Mouse (Mus musculus) forebrain, embryonic 14.5 days (tissue): ENCODE measurements around the gene Kcnab2. TPM values are rescaled to one million over a fixed set of nuclear protein-coding genes. Genes with fewer than 3 reads are reported as not detected.
A peak's percentile ranks its signal among the peaks of the same experiment; 100 is the strongest.

ENCODE experiments used
- ATAC-seq: fragments of 200-750 bp; cut with Nextera tagmentation; 2 replicates; pipeline ENCODE4 v1.8.0; 2017; ENCODE audit warnings: mild to moderate bottlenecking, moderate library complexity
- DNase-seq: peaks from one replicate; pipeline ENCODE4 v3.0.0-alpha.2; 2015; ENCODE audit warnings: low spot score
- H3K27ac ChIP-seq: fragments of 300-500 bp; sonication (generic); 2 replicates; pipeline ENCODE4 v1.5.1; 2014; ENCODE audit warnings: low read depth, mild to moderate bottlenecking, control low read depth, low read length, moderate library complexity
- H3K27me3 ChIP-seq: fragments of 300-500 bp; sonication (generic); replicated peaks from 2 replicates; pipeline ENCODE4 v1.6.1; 2014; ENCODE audit warnings: low read length, control low read depth, mixed read lengths; ENCODE audit not compliant: control insufficient read depth, insufficient read depth
- H3K36me3 ChIP-seq: fragments of 300-500 bp; sonication (generic); 2 replicates; pipeline ENCODE4 v1.6.1; 2014; ENCODE audit warnings: low read length, control low read depth; ENCODE audit not compliant: control insufficient read depth, insufficient read depth
- H3K4me1 ChIP-seq: fragments of 300-500 bp; sonication (generic); 2 replicates; pipeline ENCODE4 v1.6.1; 2014; ENCODE audit warnings: antibody characterized with exemption, low read length, control low read depth; ENCODE audit not compliant: control insufficient read depth, insufficient read depth
- H3K4me2 ChIP-seq: fragments of 300-500 bp; sonication (generic); 2 replicates; pipeline ENCODE4 v1.6.1; 2014; ENCODE audit warnings: mild to moderate bottlenecking, control low read depth, low read length
- H3K4me3 ChIP-seq: fragments of 300-500 bp; sonication (generic); 2 replicates; pipeline ENCODE4 v1.5.1; 2014; ENCODE audit warnings: low read depth, low read length, control low read depth
- H3K9ac ChIP-seq: fragments of 300-500 bp; sonication (generic); 2 replicates; pipeline ENCODE4 v1.6.1; 2014; ENCODE audit warnings: mild to moderate bottlenecking, low read length, control low read depth, moderate library complexity
- H3K9me3 ChIP-seq: fragments of 300-500 bp; sonication (generic); replicated peaks from 2 replicates; pipeline ENCODE4 v1.6.1; 2016; ENCODE audit warnings: low read length, control low read depth, mixed read lengths; ENCODE audit not compliant: control insufficient read depth
- WGBS: fragments of 180-500 bp; shearing (Covaris S2); extraction: QIAGEN DNeasy Blood & Tissue Kit; methylation state at CpG from one replicate; pipeline ENCODE4 v1.1.7; 2014; 5-methylcytosine and 5-hydroxymethylcytosine counted together
- polyA plus RNA-seq: library from polyadenylated mRNA; unstranded; fragments of >200 nt; fragmentation: Nextera tagmentation; extraction: Ambion mirVana; gene quantifications from 2 replicates; pipeline ENCODE4 v1.2.1, GENCODE M21; 2014

Kcnab2 gene
- polyA plus RNA-seq, 1 experiment from 2014 or later: 11.2 TPM

DNA sequence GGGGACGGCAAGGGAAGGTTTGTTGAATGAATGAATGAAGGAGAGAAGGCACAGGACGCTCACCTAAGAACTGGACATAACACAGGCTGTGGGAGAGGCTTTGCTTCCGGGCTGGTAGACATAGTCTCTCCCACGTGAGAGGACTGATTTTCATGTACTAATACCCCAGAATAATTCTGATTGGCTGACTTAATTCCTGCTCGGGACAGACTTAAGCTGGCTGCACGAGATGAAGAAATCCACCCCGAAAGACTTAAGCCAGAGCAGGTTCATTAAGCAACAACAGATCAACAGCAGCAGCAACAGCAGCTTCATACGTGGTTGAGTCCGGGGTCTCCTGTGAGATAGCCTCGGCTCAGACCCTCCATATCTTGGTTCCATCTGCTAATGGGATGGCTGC is 10.4 kb upstream of the Kcnab2 start:
- ATAC-seq: no peak
- no peak overlapping the region for H3K4me2 ChIP-seq
- H3K4me3 ChIP-seq: no peak overlapping the region
- H3K36me3 ChIP-seq: peaks cover 9% of the 10 kb centered on the region; the same call in 1 of the 2 replicates
- no peak for DNase-seq
- no peak overlapping the region for H3K9ac ChIP-seq
- 84% methylated on average over 10 of the region's 10 CpGs for WGBS
- no peaks in the 10 kb centered on the region for H3K27me3 ChIP-seq
- H3K4me1 ChIP-seq: no peaks in the 10 kb centered on the region
- no peak overlapping the region for H3K27ac ChIP-seq
- no peaks in the 10 kb centered on the region for H3K9me3 ChIP-seq

DNA sequence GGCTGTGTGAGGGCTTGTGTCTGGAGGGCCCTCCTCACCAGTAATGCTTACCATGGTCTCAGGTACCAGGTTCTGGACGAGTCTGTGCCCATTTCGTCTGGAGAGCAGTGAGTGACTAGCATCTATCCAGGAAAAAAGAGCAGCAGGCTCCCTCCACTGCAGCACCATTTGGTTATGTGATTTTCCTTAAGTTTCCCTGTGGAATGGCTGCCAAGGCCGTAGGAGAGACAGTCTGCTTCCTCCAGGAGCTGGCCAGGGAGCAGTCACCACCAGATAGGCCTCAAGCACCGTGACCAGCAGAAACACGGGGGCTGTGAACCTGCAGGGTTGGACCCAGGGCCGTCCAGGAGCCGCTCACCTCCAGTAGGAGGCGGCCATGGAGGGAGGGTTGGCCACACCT is 2.8 kb upstream of the Kcnab2 start:
- Histone ChIP-seq H3K4me1 (peaks cover 14% of the 10 kb centered on the region), H3K4me3 (no peak overlapping the region), H3K4me2 (no peak overlapping the region), H3K27ac (no peak overlapping the region), H3K9ac (no peak overlapping the region), H3K36me3 (peaks cover 6% of the 10 kb centered on the region; the same call in 1 of the 2 replicates), H3K27me3 (no peaks in the 10 kb centered on the region), H3K9me3 (no peaks in the 10 kb centered on the region)
- no peak for DNase-seq
- no peak for ATAC-seq
- 56% methylated on average over 8 of the region's 8 CpGs for WGBS

DNA sequence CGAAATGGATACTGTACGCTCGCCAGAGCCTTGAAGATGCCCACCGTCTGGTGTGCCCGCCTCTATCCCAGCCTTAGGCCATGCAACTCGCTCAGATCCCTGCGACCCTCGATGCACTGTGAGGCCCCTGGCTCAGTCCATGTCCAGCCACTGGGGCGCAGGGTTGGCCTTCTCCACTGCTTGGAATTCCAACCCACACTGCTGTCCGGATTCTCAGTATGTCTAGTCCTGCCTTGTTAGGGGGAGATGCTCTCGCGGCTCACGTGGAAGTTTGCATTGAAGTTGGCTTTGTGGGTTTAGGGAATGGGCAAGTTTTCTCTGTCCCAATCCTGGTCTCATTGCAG is 525 bp upstream of the Kcnab2 start:
- WGBS: under 1% methylated on average over 13 of the region's 13 CpGs
- Histone ChIP-seq H3K4me1 (peaks cover 14% of the 10 kb centered on the region), H3K4me2 (peak overlapping the region; percentile 90), H3K36me3 (no peaks in the 10 kb centered on the region), H3K27ac (peak overlapping the region; percentile 83), H3K9me3 (no peaks in the 10 kb centered on the region), H3K27me3 (no peaks in the 10 kb centered on the region), H3K9ac (peak overlapping the region; percentile 86), H3K4me3 (peak overlapping the region; percentile 68)
- no peak for DNase-seq
- ATAC-seq: no peak

DNA sequence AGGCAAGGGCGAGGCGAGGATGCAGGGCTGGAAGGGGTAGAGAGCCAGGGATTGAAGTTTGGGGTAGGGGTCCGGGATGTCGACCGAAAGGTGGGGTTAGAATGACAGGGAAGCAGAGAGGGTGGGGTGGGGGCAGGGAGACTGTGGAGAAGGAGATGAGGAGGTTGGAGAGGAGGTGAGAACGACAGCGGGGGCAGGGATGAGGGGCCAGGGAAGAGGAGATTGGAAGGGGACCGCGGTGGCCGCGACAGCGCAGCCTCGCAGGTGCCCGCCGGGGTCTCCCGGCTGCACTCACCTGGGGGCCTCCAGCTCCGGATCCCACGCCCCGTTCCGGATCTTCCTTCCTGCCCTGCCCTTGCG is 585 bp downstream of the Kcnab2 start:
- H3K27ac ChIP-seq: no peak overlapping the region
- H3K4me2 ChIP-seq: peak overlapping the region; percentile 85
- DNase-seq (no peak), ATAC-seq (no peak)
- H3K9me3 ChIP-seq: no peaks in the 10 kb centered on the region
- WGBS: under 1% methylated on average over 21 of the region's 21 CpGs
- H3K36me3 ChIP-seq: no peaks in the 10 kb centered on the region
- H3K4me1 ChIP-seq: peaks cover 14% of the 10 kb centered on the region
- peak overlapping the region; percentile 86 for H3K9ac ChIP-seq
- peak overlapping the region; percentile 68 for H3K4me3 ChIP-seq
- no peaks in the 10 kb centered on the region for H3K27me3 ChIP-seq

DNA sequence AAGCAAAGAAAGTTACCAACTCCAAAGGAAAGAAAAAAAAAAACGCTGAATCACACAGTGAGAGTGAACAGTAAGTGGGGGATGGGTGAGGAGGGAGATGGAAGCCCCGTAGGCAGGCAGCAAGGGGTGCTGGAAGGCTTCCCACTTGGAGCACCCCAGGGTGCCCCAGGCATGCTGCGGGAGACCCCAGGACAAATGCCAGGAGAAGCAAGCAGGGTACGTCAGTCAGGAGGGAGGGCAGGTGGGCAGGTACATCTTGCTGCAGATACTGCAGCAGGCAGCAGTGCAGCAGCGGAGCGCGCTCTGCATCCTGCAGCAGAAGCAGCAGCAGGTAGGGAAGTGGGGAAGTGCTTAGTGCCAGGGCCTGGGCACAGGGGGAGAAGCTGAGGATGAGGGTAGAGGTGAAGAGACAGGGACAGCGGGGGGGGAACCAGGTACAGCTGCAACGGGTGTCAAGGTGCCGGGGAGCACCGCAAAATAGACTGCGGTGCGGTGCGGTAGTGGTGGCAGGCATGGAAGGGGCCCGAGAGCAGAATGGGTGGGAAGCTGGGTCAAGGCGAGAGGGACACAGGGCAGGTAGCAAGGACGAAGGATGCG is 1.1 kb downstream of the Kcnab2 start, which contains the start of gene Nphp4:
Gene Nphp4, plus strand, starts transcription at position 280 of the 597 bp plus-strand sequence.
- Histone ChIP-seq H3K4me3 (peak within 1 kb of the TSS; percentile 68), H3K36me3 (no peaks in the 10 kb centered on the region), H3K27ac (0 out of 2 replicates have a peak within 1 kb of the TSS, but pooled peaks have one; percentile 83), H3K4me1 (peaks cover 14% of the 10 kb centered on the region), H3K9ac (peak within 1 kb of the TSS; percentile 86), H3K9me3 (no peaks in the 10 kb centered on the region), H3K27me3 (no peaks in the 10 kb centered on the region), H3K4me2 (peak within 1 kb of the TSS; percentile 85)
- no peak for ATAC-seq
- peak; percentile 11 for DNase-seq
- WGBS: 1% methylated on average over 18 of the region's 18 CpGs

DNA sequence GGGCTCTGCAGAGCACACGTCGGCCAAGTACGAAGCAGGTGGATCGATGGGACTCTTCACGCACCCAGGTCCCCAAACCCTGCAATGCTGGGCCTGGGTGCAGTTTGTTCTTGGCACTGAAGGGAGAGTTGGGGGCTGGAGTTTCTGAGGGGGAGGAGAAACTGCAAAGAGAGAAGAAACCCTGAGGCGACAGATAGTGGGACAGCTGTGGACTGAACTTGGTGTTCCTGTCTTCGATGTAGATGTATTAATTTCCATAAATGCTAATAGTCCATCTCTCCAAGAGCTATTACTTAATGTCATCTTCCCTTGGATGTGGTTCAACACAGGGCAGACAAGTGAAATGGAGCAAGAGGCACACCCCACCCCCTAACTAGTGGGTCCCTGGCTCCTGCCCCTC is 1.7 kb downstream of the Kcnab2 start:
- H3K27me3 ChIP-seq: no peaks in the 10 kb centered on the region
- H3K4me3 ChIP-seq: no peak overlapping the region
- DNase-seq: no peak
- H3K27ac ChIP-seq: no peak overlapping the region
- no peak overlapping the region for H3K9ac ChIP-seq
- H3K9me3 ChIP-seq: no peaks in the 10 kb centered on the region
- WGBS: 87% methylated on average over 7 of the region's 7 CpGs
- H3K4me1 ChIP-seq: peaks cover 14% of the 10 kb centered on the region
- no peak for ATAC-seq
- peak overlapping the region; percentile 85; the same call in 1 of the 2 replicates for H3K4me2 ChIP-seq
- no peaks in the 10 kb centered on the region for H3K36me3 ChIP-seq

DNA sequence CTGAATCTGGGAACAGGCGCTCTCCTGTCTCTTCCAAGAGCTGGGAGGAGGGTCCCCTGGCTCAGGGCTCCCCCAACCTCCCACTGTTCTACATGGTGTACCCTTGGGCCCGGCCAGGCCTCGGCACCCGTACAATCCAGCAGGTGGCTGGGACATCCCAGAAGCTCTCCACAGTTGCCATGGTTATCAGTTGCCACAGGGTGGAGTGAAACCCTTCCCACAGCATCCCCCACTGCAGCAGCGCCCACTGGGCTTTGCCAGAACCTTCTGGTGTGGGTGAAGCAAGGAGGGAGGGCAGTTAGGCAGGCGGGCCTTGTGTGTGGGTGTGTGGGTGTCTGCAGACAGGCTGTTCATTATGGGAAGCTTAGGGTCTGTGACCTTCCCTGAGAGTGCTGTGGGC is 9.7 kb downstream of the Kcnab2 start:
- ATAC-seq (no peak), DNase-seq (no peak)
- no peak overlapping the region for H3K4me3 ChIP-seq
- no peaks in the 10 kb centered on the region for H3K4me1 ChIP-seq
- 94% methylated on average over 6 of the region's 6 CpGs for WGBS
- no peaks in the 10 kb centered on the region for H3K9me3 ChIP-seq
- no peaks in the 10 kb centered on the region for H3K27me3 ChIP-seq
- no peak overlapping the region for H3K27ac ChIP-seq
- no peak overlapping the region for H3K9ac ChIP-seq
- no peaks in the 10 kb centered on the region for H3K36me3 ChIP-seq
- no peak overlapping the region for H3K4me2 ChIP-seq

DNA sequence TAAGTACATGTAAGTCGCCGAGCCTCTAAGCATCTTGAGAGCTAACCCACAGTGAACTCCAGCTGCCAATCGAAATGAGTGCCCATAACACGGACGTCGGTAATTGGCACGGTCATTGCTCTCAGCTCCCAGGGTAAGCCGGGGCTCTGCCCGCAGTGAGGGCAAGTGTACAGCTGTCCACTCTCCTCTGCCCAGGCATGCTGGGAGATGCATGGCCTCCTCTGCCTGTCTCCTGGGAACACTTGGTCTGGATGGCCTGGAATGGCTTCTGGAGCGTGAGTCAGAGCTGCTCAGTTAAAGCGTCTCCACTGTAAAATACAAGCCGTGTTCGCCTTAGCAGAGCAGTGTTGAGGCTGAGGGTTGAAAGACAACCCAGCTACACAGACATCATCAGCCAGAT is 11.1 kb downstream of the Kcnab2 start:
- DNase-seq (no peak), ATAC-seq (no peak)
- H3K9ac ChIP-seq: no peak overlapping the region
- no peaks in the 10 kb centered on the region for H3K9me3 ChIP-seq
- H3K4me2 ChIP-seq: no peak overlapping the region
- 89% methylated on average over 13 of the region's 13 CpGs for WGBS
- no peaks in the 10 kb centered on the region for H3K36me3 ChIP-seq
- no peaks in the 10 kb centered on the region for H3K27me3 ChIP-seq
- no peak overlapping the region for H3K4me3 ChIP-seq
- no peaks in the 10 kb centered on the region for H3K4me1 ChIP-seq
- no peak overlapping the region for H3K27ac ChIP-seq

DNA sequence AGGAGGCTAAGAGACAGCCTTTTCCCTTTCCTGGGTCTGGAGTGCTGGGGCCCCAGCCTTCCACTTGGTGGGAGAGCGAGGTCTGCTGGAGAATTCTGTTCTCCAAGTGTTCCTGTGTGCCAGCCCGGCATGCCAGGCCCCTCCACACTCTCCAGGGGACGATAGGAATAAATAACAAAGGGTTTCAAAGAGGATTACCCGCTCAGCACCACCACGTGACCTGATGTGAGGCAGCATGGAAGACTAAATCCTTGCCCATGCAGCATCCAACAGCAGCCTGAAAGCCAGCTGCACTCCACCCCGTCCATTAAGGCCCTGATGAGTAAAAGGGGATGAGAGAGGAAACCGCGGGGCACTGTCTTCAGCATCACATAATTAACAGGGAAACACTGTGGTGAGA is 12.6 kb downstream of the Kcnab2 start:
- ATAC-seq (peak; percentile 71; the same call in 1 of the 2 replicates), DNase-seq (peak; percentile 64)
- Histone ChIP-seq H3K27ac (no peak overlapping the region), H3K9me3 (no peaks in the 10 kb centered on the region), H3K4me1 (no peaks in the 10 kb centered on the region), H3K36me3 (no peaks in the 10 kb centered on the region), H3K4me3 (no peak overlapping the region), H3K4me2 (no peak overlapping the region), H3K27me3 (no peaks in the 10 kb centered on the region), H3K9ac (peak overlapping the region; percentile 37; the same call in 1 of the 2 replicates)
- WGBS: 8% methylated on average over 8 of the region's 8 CpGs
